Mouse (Mus musculus) bone marrow macrophage, adult 2 months (primary cell): Measurements from ENCODE around the gene Adap2.

Experiments used
- CTCF ChIP-seq: IDR thresholded peaks from 2 replicates; pipeline ENCODE4 v1.5.1; 2012; ENCODE audit warnings: low read depth, mild to moderate bottlenecking, low read length, moderate library complexity
- POLR2A ChIP-seq: IDR thresholded peaks from 2 replicates; pipeline ENCODE4 v1.6.1; 2012; ENCODE audit warnings: mild to moderate bottlenecking, low read depth, low read length, borderline replicate concordance

GRCm38 (mm10) chr11:80116411-80116810, 37.5 kb upstream of the Adap2 start:
- no peak for TF ChIP-seq CTCF
- TF ChIP-seq POLR2A, result no peak
